Mouse (Mus musculus) limb, embryonic 14.5 days (tissue): ENCODE data around the gene Krt86. TPM values are rescaled to one million over a fixed set of nuclear protein-coding genes. Genes with fewer than 3 reads are reported as not detected.

ENCODE experiments used
- ATAC-seq: fragments of 200-750 bp; cut with Nextera tagmentation; 2 replicates; pipeline ENCODE4 v1.8.0; 2017; ENCODE audit warnings: low read depth, moderate number of reproducible peaks, moderate TSS enrichment; ENCODE audit not compliant: low FRiP score
- DNase-seq: peaks from one replicate; pipeline ENCODE4 v3.0.0-alpha.2; 2015; ENCODE audit warnings: low spot score
- H3K27ac ChIP-seq: fragments of 300-500 bp; sonication (generic); replicated peaks from 2 replicates; pipeline ENCODE4 v1.5.1; 2014; ENCODE audit warnings: low read depth, mild to moderate bottlenecking, low read length, moderate library complexity, mixed read lengths
- H3K27me3 ChIP-seq: fragments of 300-500 bp; sonication (generic); 2 replicates; pipeline ENCODE4 v1.6.1; 2014; ENCODE audit warnings: low read length, mixed read lengths; ENCODE audit not compliant: control insufficient read depth, insufficient read depth
- H3K36me3 ChIP-seq: fragments of 300-500 bp; sonication (generic); 2 replicates; pipeline ENCODE4 v1.6.1; 2014; ENCODE audit warnings: mild to moderate bottlenecking, low read length, moderate library complexity, mixed read lengths; ENCODE audit not compliant: control insufficient read depth, insufficient read depth
- H3K4me1 ChIP-seq: fragments of 300-500 bp; sonication (generic); 2 replicates; pipeline ENCODE4 v1.6.1; 2014; ENCODE audit warnings: antibody characterized with exemption, low read length, mixed read lengths; ENCODE audit not compliant: control insufficient read depth, insufficient read depth
- H3K4me2 ChIP-seq: fragments of 300-500 bp; sonication (generic); replicated peaks from 2 replicates; pipeline ENCODE4 v1.6.1; 2014; ENCODE audit warnings: low read depth, mild to moderate bottlenecking, low read length, moderate library complexity; ENCODE audit not compliant: severe bottlenecking
- H3K4me3 ChIP-seq: fragments of 300-500 bp; sonication (generic); replicated peaks from 2 replicates; pipeline ENCODE4 v1.5.1; 2014; ENCODE audit warnings: low read length
- H3K9ac ChIP-seq: fragments of 300-500 bp; sonication (generic); 2 replicates; pipeline ENCODE4 v1.6.1; 2014; ENCODE audit warnings: mild to moderate bottlenecking, low read depth, low read length, moderate library complexity; ENCODE audit not compliant: severe bottlenecking
- H3K9me3 ChIP-seq: fragments of 300-500 bp; sonication (generic); 2 replicates; pipeline ENCODE4 v1.6.1; 2016; ENCODE audit warnings: low read length; ENCODE audit not compliant: control insufficient read depth
- POLR2A ChIP-seq: fragments of 200-500 bp; IDR thresholded peaks from 2 replicates; pipeline ENCODE4 v1.8.0; 2012; ENCODE audit warnings: inconsistent platforms, mild to moderate bottlenecking, moderate library complexity, borderline replicate concordance; ENCODE audit not compliant: insufficient read depth, insufficient read length; ENCODE audit errors: extremely low read depth
- WGBS: fragments of 180-500 bp; shearing (Covaris S2); extraction: QIAGEN DNeasy Blood & Tissue Kit; methylation state at CpG from one replicate; pipeline ENCODE4 v1.1.7; 2014; 5-methylcytosine and 5-hydroxymethylcytosine counted together
- polyA plus RNA-seq, 2 experiments: library from polyadenylated mRNA; depleted of rRNA in 1 of 2; stranded (reverse) in 1 of 2; unstranded in 1 of 2; fragments of >200 nt; fragmentation: Nextera tagmentation in 1 of 2; extraction: Ambion mirVana in 1 of 2; gene quantifications; 2 replicates each; pipeline versions ENCODE4 v1.2.1 to v1.2.3; 2012 to 2014

The Krt86 gene
- polyA plus RNA-seq, 2 experiments, result 0.10 TPM; not detected in 1

GRCm38 (mm10) chr15:101479666-101480060, 6.4 kb downstream of the Krt86 start:
- ATAC-seq, result no peak
- Histone ChIP-seq H3K4me2 (peak overlapping the region; percentile 48), H3K9ac (no peak overlapping the region), H3K36me3 (no peaks in the 10 kb centered on the region), H3K27me3 (peaks cover 9% of the 10 kb centered on the region; the same call in 1 of the 2 replicates), H3K27ac (no peak overlapping the region), H3K4me3 (peak overlapping the region; percentile 24), H3K4me1 (0 out of 2 replicates have a peak, but pooled peaks cover 4% of the 10 kb centered on the region), H3K9me3 (no peaks in the 10 kb centered on the region)
- no peak for DNase-seq
- 32% methylated on average over 11 of the region's 11 CpGs for WGBS
- TF ChIP-seq POLR2A, result no peak

- no peak for DNase-seq
- 47% methylated on average over 4 of the region's 4 CpGs for WGBS
- TF ChIP-seq POLR2A, result no peak
Observed at GRCm38 (mm10) chr15:101482056-101482455, 8.8 kb downstream of the Krt86 start.

GRCm38 (mm10) chr15:101483646-101484045, 10.4 kb downstream of the Krt86 start:
- Histone ChIP-seq H3K4me3 (no peak overlapping the region), H3K27ac (no peak overlapping the region), H3K36me3 (no peaks in the 10 kb centered on the region), H3K4me2 (no peak overlapping the region), H3K9ac (no peak overlapping the region), H3K9me3 (no peaks in the 10 kb centered on the region), H3K27me3 (peaks cover 7% of the 10 kb centered on the region; the same call in 1 of the 2 replicates), H3K4me1 (0 out of 2 replicates have a peak, but pooled peaks cover 4% of the 10 kb centered on the region)
- no peak for ATAC-seq
- no peak for TF ChIP-seq POLR2A
- WGBS, result 63% methylated on average over 1 of the region's 1 CpGs
- no peak for DNase-seq

More at GRCm38 (mm10) chr15:101482056-101482455, 8.8 kb downstream of the Krt86 start:
- no peak overlapping the region for H3K9ac ChIP-seq
- no peak overlapping the region for H3K4me2 ChIP-seq
- no peak overlapping the region for H3K27ac ChIP-seq
- no peaks in the 10 kb centered on the region for H3K36me3 ChIP-seq
- peaks cover 9% of the 10 kb centered on the region; the same call in 1 of the 2 replicates for H3K27me3 ChIP-seq
- no peaks in the 10 kb centered on the region for H3K9me3 ChIP-seq
- no peak overlapping the region for H3K4me3 ChIP-seq
- H3K4me1 ChIP-seq, result 0 out of 2 replicates have a peak, but pooled peaks cover 4% of the 10 kb centered on the region
- ATAC-seq, result no peak

- H3K9me3 ChIP-seq, result no peaks in the 10 kb centered on the region
- no peak overlapping the region for H3K4me3 ChIP-seq
- H3K27ac ChIP-seq, result no peak overlapping the region
- DNase-seq, result no peak
- no peak for TF ChIP-seq POLR2A
- H3K9ac ChIP-seq, result no peak overlapping the region
- 53% methylated on average over 1 of the region's 1 CpGs for WGBS
- no peaks in the 10 kb centered on the region for H3K4me1 ChIP-seq
- no peaks in the 10 kb centered on the region for H3K36me3 ChIP-seq
- H3K27me3 ChIP-seq, result no peaks in the 10 kb centered on the region
- ATAC-seq, result no peak
- H3K4me2 ChIP-seq, result no peak overlapping the region
Observed at GRCm38 (mm10) chr15:101484939-101485338, 11.7 kb downstream of the Krt86 start.

GRCm38 (mm10) chr15:101485911-101486635, 12.8 kb downstream of the Krt86 start:
- 75% methylated on average over 11 of the region's 11 CpGs for WGBS
- Histone ChIP-seq H3K27ac (no peak overlapping the region), H3K9ac (no peak overlapping the region), H3K4me2 (no peak overlapping the region), H3K27me3 (no peaks in the 10 kb centered on the region), H3K4me3 (no peak overlapping the region), H3K4me1 (no peaks in the 10 kb centered on the region), H3K36me3 (no peaks in the 10 kb centered on the region), H3K9me3 (no peaks in the 10 kb centered on the region)
- no peak for TF ChIP-seq POLR2A
- no peak for ATAC-seq
- DNase-seq, result no peak
